Mouse (Mus musculus): ENCODE data around the gene Slc9a2. TPM values are rescaled to one million over a fixed set of nuclear protein-coding genes. Genes with fewer than 3 reads are reported as not detected.

Slc9a2 gene
- polyA plus RNA-seq, 1 experiment from 2014 or later = 1.7 TPM

Other genes with a start within 250 kb of the Slc9a2 start
- gene Il18r1, start 215.0 kb upstream of the Slc9a2 start, polyA plus RNA-seq (2015; fragmentation: Nextera tagmentation; extraction: Ambion mirVana) = 0.14 and 0.27 TPM in 2 replicates
- 0.04 and 0.08 TPM in 2 replicates for gene Il18rap, start 165.2 kb upstream of the Slc9a2 start, polyA plus RNA-seq (2015; fragmentation: Nextera tagmentation; extraction: Ambion mirVana)
- 0.35 and 0.38 TPM in 2 replicates for gene Slc9a4, start 100.5 kb upstream of the Slc9a2 start, polyA plus RNA-seq (2015; fragmentation: Nextera tagmentation; extraction: Ambion mirVana)
- gene Mfsd9, start 110.1 kb downstream of the Slc9a2 start, polyA plus RNA-seq (2015; fragmentation: Nextera tagmentation; extraction: Ambion mirVana) = 3.9 and 5.1 TPM in 2 replicates
- gene Tmem182, start 125.0 kb downstream of the Slc9a2 start, polyA plus RNA-seq (2015; fragmentation: Nextera tagmentation; extraction: Ambion mirVana) = 1.2 and 1.5 TPM in 2 replicates

Measured in kidney, embryonic 15.5 days (tissue).